13 mouse cellular contexts compared by ENCODE assay signal in genomic region chr2:144329451-144329850, GRCm38 (mm10). TPM values are rescaled to one million over a fixed set of nuclear protein-coding genes. Genes with fewer than 3 reads are reported as not detected.
DNase-seq lines count a peak whose midpoint lies in the region; ATAC-seq and TF ChIP-seq lines count a peak whose summit lies in the region.
"Had no signal": no experiment of that assay in that cellular context is flagged by ENCODE, and none has a peak within 500 bp of the region (broad histone marks: within the 10 kb centered on the region; RNA-seq: fewer than 3 reads in every experiment).

No protein-coding gene starts in this region.

- H3K36me3 ChIP-seq in heart, embryonic 13.5 days: no peaks in the 10 kb centered on the region
- no peaks in the 10 kb centered on the region for H3K36me3 ChIP-seq in lung, postnatal 0 days (ENCODE audit: insufficient read depth, low read length)
- H3K36me3 ChIP-seq in intestine, embryonic 14.5 days (ENCODE audit: control insufficient read depth, insufficient read depth, low read length): no peaks in the 10 kb centered on the region
- H3K36me3 ChIP-seq in stomach, embryonic 14.5 days (ENCODE audit: control insufficient read depth, insufficient read depth, low read length): no peaks in the 10 kb centered on the region
- no peaks in the 10 kb centered on the region for H3K36me3 ChIP-seq in forebrain, postnatal 0 days (ENCODE audit: insufficient read depth)
- H3K36me3 ChIP-seq: hindbrain, embryonic 13.5 days had no signal

- H3K4me3 ChIP-seq in heart, embryonic 13.5 days: peak overlapping the region; percentile 64
- H3K4me3 ChIP-seq in lung, postnatal 0 days (ENCODE audit: low read depth, low read length): no peak overlapping the region
- no peak overlapping the region for H3K4me3 ChIP-seq in intestine, embryonic 14.5 days (ENCODE audit: low read depth, low read length)
- peak overlapping the region; percentile 50; the same call in 1 of the 2 replicates for H3K4me3 ChIP-seq in stomach, embryonic 14.5 days (ENCODE audit: low read depth, low read length)
- H3K4me3 ChIP-seq in forebrain, postnatal 0 days (ENCODE audit: low read depth, low read length): no peak overlapping the region
- H3K4me3 ChIP-seq: hindbrain, embryonic 13.5 days; myocyte had no signal

- H3K4me2 ChIP-seq in heart, embryonic 13.5 days: peak overlapping the region; percentile 92
- H3K4me2 ChIP-seq in lung, postnatal 0 days (replicated peaks; ENCODE audit: low read depth, low read length): peak overlapping the region; percentile 96
- 0 out of 2 replicates have a peak overlapping the region, but pooled peaks have one; percentile 15 for H3K4me2 ChIP-seq in intestine, embryonic 14.5 days (ENCODE audit: low read length)
- H3K4me2 ChIP-seq in stomach, embryonic 14.5 days (replicated peaks; ENCODE audit: low read depth, low read length): peak overlapping the region; percentile 93
- no peak overlapping the region for H3K4me2 ChIP-seq in forebrain, postnatal 0 days (ENCODE audit: low read depth)

- no peaks in the 10 kb centered on the region for H3K9me3 ChIP-seq in heart, embryonic 13.5 days
- H3K9me3 ChIP-seq in lung, postnatal 0 days (ENCODE audit: low read length): no peaks in the 10 kb centered on the region
- H3K9me3 ChIP-seq in intestine, embryonic 14.5 days (ENCODE audit: control insufficient read depth, low read length): no peaks in the 10 kb centered on the region
- H3K9me3 ChIP-seq in stomach, embryonic 14.5 days (ENCODE audit: control insufficient read depth, low read depth, low read length): no peaks in the 10 kb centered on the region
- H3K9me3 ChIP-seq in forebrain, postnatal 0 days (ENCODE audit: low read length): no peaks in the 10 kb centered on the region
- H3K9me3 ChIP-seq: hindbrain, embryonic 13.5 days had no signal

- no peak for TF ChIP-seq CTCF in lung, postnatal 0 days (IDR thresholded peaks at IDR 0.05)
- no peak for TF ChIP-seq CTCF in forebrain, postnatal 0 days (IDR thresholded peaks at IDR 0.05; ENCODE audit: low read depth)

- H3K27me3 ChIP-seq in heart, embryonic 13.5 days (replicated peaks): peaks cover 89% of the 10 kb centered on the region
- H3K27me3 ChIP-seq in lung, postnatal 0 days (replicated peaks; ENCODE audit: insufficient read depth, low read length): peaks cover 27% of the 10 kb centered on the region
- H3K27me3 ChIP-seq in intestine, embryonic 14.5 days (replicated peaks; ENCODE audit: control insufficient read depth, insufficient read depth, low read length): peaks cover 63% of the 10 kb centered on the region
- H3K27me3 ChIP-seq in stomach, embryonic 14.5 days (ENCODE audit: control insufficient read depth, insufficient read depth, low read length): peaks cover 26% of the 10 kb centered on the region
- H3K27me3 ChIP-seq in forebrain, postnatal 0 days (ENCODE audit: insufficient read depth, low read length): peaks cover 64% of the 10 kb centered on the region

- H3K4me1 ChIP-seq in heart, embryonic 13.5 days: peaks cover 41% of the 10 kb centered on the region
- H3K4me1 ChIP-seq in lung, postnatal 0 days (ENCODE audit: insufficient read depth, low read depth, low read length): peaks cover 5% of the 10 kb centered on the region; the same call in 1 of the 2 replicates
- H3K4me1 ChIP-seq in intestine, embryonic 14.5 days (replicated peaks; ENCODE audit: control insufficient read depth, insufficient read depth, low read length): peaks cover 19% of the 10 kb centered on the region; the same call in 1 of the 2 replicates
- peaks cover 15% of the 10 kb centered on the region; the same call in 1 of the 2 replicates for H3K4me1 ChIP-seq in stomach, embryonic 14.5 days (ENCODE audit: control insufficient read depth, insufficient read depth, low read length)
- H3K4me1 ChIP-seq in forebrain, postnatal 0 days (ENCODE audit: insufficient read depth): peaks cover 13% of the 10 kb centered on the region

- DNase-seq in heart, adult 9 months (ENCODE audit: low spot score in 2 of 2): no peak
- no peak for DNase-seq in lung, postnatal 0 days (ENCODE audit: low spot score)
- no peak for DNase-seq in lung, postnatal 4 days
- DNase-seq in intestine, embryonic 14.5 days (ENCODE audit: low spot score): no peak
- DNase-seq in forebrain, postnatal 0 days: no peak
- DNase-seq in embryo, embryonic 10 days (ENCODE audit: low spot score): no peak
- DNase-seq: cerebellum, postnatal 14 days; lung, postnatal 10 days had no signal

- TF ChIP-seq EP300 in lung, postnatal 0 days (IDR thresholded peaks at IDR 0.05): no peak

- ATAC-seq in heart, embryonic 13.5 days (ENCODE audit: extremely low read depth, insufficient number of reproducible peaks, low FRiP score, low TSS enrichment): no peak
- no peak for ATAC-seq in lung, postnatal 0 days
- ATAC-seq in intestine, embryonic 14.5 days (replicated peaks; ENCODE audit: low FRiP score, low TSS enrichment, low read depth): no peak
- ATAC-seq in stomach, embryonic 14.5 days (ENCODE audit: insufficient number of reproducible peaks, insufficient read depth, low FRiP score, low read depth): no peak
- ATAC-seq in forebrain, postnatal 0 days: no peak

- WGBS in heart, embryonic 13.5 days: 6% methylated on average over 10 of the region's 10 CpGs
- WGBS in lung, postnatal 0 days: 3% methylated on average over 7 of the region's 10 CpGs
- 5% methylated on average over 6 of the region's 10 CpGs for WGBS in intestine, embryonic 14.5 days
- WGBS in stomach, embryonic 14.5 days: 7% methylated on average over 8 of the region's 10 CpGs
- 3% methylated on average over 10 of the region's 10 CpGs for WGBS in forebrain, postnatal 0 days

- no peak overlapping the region for H3K27ac ChIP-seq in heart, embryonic 13.5 days (replicated peaks)
- no peak overlapping the region for H3K27ac ChIP-seq in lung, postnatal 0 days (ENCODE audit: low read length)
- H3K27ac ChIP-seq in intestine, embryonic 14.5 days (ENCODE audit: low read depth): no peak overlapping the region
- no peak overlapping the region for H3K27ac ChIP-seq in stomach, embryonic 14.5 days (ENCODE audit: low read length)
- H3K27ac ChIP-seq in forebrain, postnatal 0 days (ENCODE audit: low read depth, low read length): no peak overlapping the region
- H3K27ac ChIP-seq: hindbrain, embryonic 13.5 days had no signal

- no peak overlapping the region for H3K9ac ChIP-seq in heart, embryonic 13.5 days
- H3K9ac ChIP-seq in lung, postnatal 0 days (replicated peaks; ENCODE audit: low read depth): no peak overlapping the region
- no peak overlapping the region for H3K9ac ChIP-seq in intestine, embryonic 14.5 days (ENCODE audit: low read length)
- H3K9ac ChIP-seq in stomach, embryonic 14.5 days (replicated peaks; ENCODE audit: low read depth, low read length): no peak overlapping the region
- H3K9ac ChIP-seq in forebrain, postnatal 0 days: no peak overlapping the region
- H3K9ac ChIP-seq: hindbrain, embryonic 13.5 days had no signal

RNA-seq across cellular contexts. Expression of gene Ovol2, which starts 2.5 kb away (rescaled TPM):
- polyA plus RNA-seq in heart, embryonic 13.5 days (2015; fragmentation: Nextera tagmentation; extraction: Ambion mirVana): 0.13 and 0.24 TPM in 2 replicates
- 3.9 and 4.0 TPM in 2 replicates for polyA plus RNA-seq in lung, postnatal 0 days (2015; fragmentation: Nextera tagmentation; extraction: Ambion mirVana)
- 0.93 and 0.95 TPM in 2 replicates for polyA plus RNA-seq in intestine, embryonic 14.5 days (2014; fragmentation: Nextera tagmentation; extraction: Ambion mirVana)
- 3.7 and 4.0 TPM in 2 replicates for polyA plus RNA-seq in stomach, embryonic 14.5 days (2014; fragmentation: Nextera tagmentation; extraction: Ambion mirVana)
- 0.23 TPM in 1 of 2 replicates, not detected in the other for total RNA-seq in forebrain, postnatal 0 days (2014; rRNA removed)
- polyA plus RNA-seq in forebrain, postnatal 0 days (2015; fragmentation: Nextera tagmentation; extraction: Ambion mirVana): 0.18 and 0.23 TPM in 2 replicates
- polyA plus RNA-seq: C2C12; hindbrain, embryonic 13.5 days; myocyte had no signal

RNA-seq across cellular contexts. Expression of gene Kat14, which starts 39.3 kb away (rescaled TPM):
- 24.7 and 27.9 TPM in 2 replicates for polyA plus RNA-seq in heart, embryonic 13.5 days (2015; fragmentation: Nextera tagmentation; extraction: Ambion mirVana)
- polyA plus RNA-seq in lung, postnatal 0 days (2015; fragmentation: Nextera tagmentation; extraction: Ambion mirVana): 19.1 and 21.9 TPM in 2 replicates
- 43.8 and 43.9 TPM in 2 replicates for polyA plus RNA-seq in intestine, embryonic 14.5 days (2014; fragmentation: Nextera tagmentation; extraction: Ambion mirVana)
- 31.2 and 37.0 TPM in 2 replicates for polyA plus RNA-seq in stomach, embryonic 14.5 days (2014; fragmentation: Nextera tagmentation; extraction: Ambion mirVana)
- total RNA-seq in forebrain, postnatal 0 days (2014; rRNA removed): 17.0 and 28.6 TPM in 2 replicates
- polyA plus RNA-seq in forebrain, postnatal 0 days (2015; fragmentation: Nextera tagmentation; extraction: Ambion mirVana): 15.4 and 20.4 TPM in 2 replicates

RNA-seq across cellular contexts. Expression of gene Pet117, which starts 39.3 kb away (rescaled TPM):
- polyA plus RNA-seq in heart, embryonic 13.5 days (2015; fragmentation: Nextera tagmentation; extraction: Ambion mirVana): 0.90 and 1.3 TPM in 2 replicates
- polyA plus RNA-seq in lung, postnatal 0 days (2015; fragmentation: Nextera tagmentation; extraction: Ambion mirVana): 1.6 and 2.5 TPM in 2 replicates
- 2.2 TPM in 2 replicates for polyA plus RNA-seq in intestine, embryonic 14.5 days (2014; fragmentation: Nextera tagmentation; extraction: Ambion mirVana)
- polyA plus RNA-seq in stomach, embryonic 14.5 days (2014; fragmentation: Nextera tagmentation; extraction: Ambion mirVana): 0.93 and 4.0 TPM in 2 replicates
- not detected in 2 replicates for total RNA-seq in forebrain, postnatal 0 days (2014; rRNA removed)
- polyA plus RNA-seq in forebrain, postnatal 0 days (2015; fragmentation: Nextera tagmentation; extraction: Ambion mirVana): 0.84 and 2.3 TPM in 2 replicates

RNA-seq across cellular contexts. Expression of gene Snx5, which starts 58.7 kb away (rescaled TPM):
- polyA plus RNA-seq in heart, embryonic 13.5 days (2015; fragmentation: Nextera tagmentation; extraction: Ambion mirVana): 90.9 and 96.3 TPM in 2 replicates
- polyA plus RNA-seq in lung, postnatal 0 days (2015; fragmentation: Nextera tagmentation; extraction: Ambion mirVana): 61.2 and 68.5 TPM in 2 replicates
- polyA plus RNA-seq in intestine, embryonic 14.5 days (2014; fragmentation: Nextera tagmentation; extraction: Ambion mirVana): 134 and 139 TPM in 2 replicates
- 130 and 141 TPM in 2 replicates for polyA plus RNA-seq in stomach, embryonic 14.5 days (2014; fragmentation: Nextera tagmentation; extraction: Ambion mirVana)
- total RNA-seq in forebrain, postnatal 0 days (2014; rRNA removed): 69.7 and 71.6 TPM in 2 replicates
- 41.2 and 45.9 TPM in 2 replicates for polyA plus RNA-seq in forebrain, postnatal 0 days (2015; fragmentation: Nextera tagmentation; extraction: Ambion mirVana)

RNA-seq across cellular contexts. Expression of gene Mgme1, which starts 59.0 kb away (rescaled TPM):
- 20.0 and 22.5 TPM in 2 replicates for polyA plus RNA-seq in heart, embryonic 13.5 days (2015; fragmentation: Nextera tagmentation; extraction: Ambion mirVana)
- 6.8 and 8.1 TPM in 2 replicates for polyA plus RNA-seq in lung, postnatal 0 days (2015; fragmentation: Nextera tagmentation; extraction: Ambion mirVana)
- polyA plus RNA-seq in intestine, embryonic 14.5 days (2014; fragmentation: Nextera tagmentation; extraction: Ambion mirVana): 21.1 and 22.9 TPM in 2 replicates
- polyA plus RNA-seq in stomach, embryonic 14.5 days (2014; fragmentation: Nextera tagmentation; extraction: Ambion mirVana): 19.6 and 20.0 TPM in 2 replicates
- 5.2 and 5.4 TPM in 2 replicates for total RNA-seq in forebrain, postnatal 0 days (2014; rRNA removed)
- 4.6 and 5.8 TPM in 2 replicates for polyA plus RNA-seq in forebrain, postnatal 0 days (2015; fragmentation: Nextera tagmentation; extraction: Ambion mirVana)

Comparison
In these comparisons a context has a peak if more than half of its experiments do, and no peak if none do; other contexts are left out.
1. H3K4me3 ChIP-seq: peak in heart, embryonic 13.5 days (single experiment) and stomach, embryonic 14.5 days (single experiment); none in lung, postnatal 0 days (single experiment), intestine, embryonic 14.5 days (single experiment) and forebrain, postnatal 0 days (single experiment).